Mouse (Mus musculus) testis, adult 2 months (tissue): ENCODE results near the gene Fosb.

Experiments used
- CTCF ChIP-seq: fragments of 200-500 bp; IDR thresholded peaks from 2 replicates; pipeline ENCODE4 v1.5.1; 2012; ENCODE audit warnings: low read depth, mild to moderate bottlenecking, inconsistent platforms, low read length, moderate library complexity; ENCODE audit not compliant: control insufficient read depth, insufficient read depth, insufficient replicate concordance
- POLR2A ChIP-seq: fragments of 200-500 bp; IDR thresholded peaks from 2 replicates; pipeline ENCODE4 v1.6.1; 2012; ENCODE audit warnings: low read depth, mild to moderate bottlenecking, inconsistent platforms, low read length, moderate library complexity; ENCODE audit not compliant: control insufficient read depth

GRCm38 (mm10) chr7:19257390-19258022 lies 52.3 kb downstream of the Fosb start:
- TF ChIP-seq CTCF, result no peak
- TF ChIP-seq POLR2A, result peak; percentile 50; the same call in 1 of the 2 replicates
